Mouse (Mus musculus) forebrain, postnatal 0 days (tissue): ENCODE results near the gene Cnih2. TPM values are rescaled to one million over a fixed set of nuclear protein-coding genes. Genes with fewer than 3 reads are reported as not detected.

Experiments
- ATAC-seq: fragments of 200-750 bp; cut with Nextera tagmentation; 2 replicates; pipeline ENCODE4 v1.8.0; 2017; ENCODE audit warnings: mild to moderate bottlenecking, moderate library complexity
- DNase-seq: peaks from one replicate; pipeline ENCODE4 v3.0.0-alpha.2; 2015
- H3K27ac ChIP-seq: fragments of 300-500 bp; sonication (generic); 2 replicates; pipeline ENCODE4 v1.5.1; 2014; ENCODE audit warnings: low read depth, mild to moderate bottlenecking, antibody characterized with exemption, low read length, moderate library complexity, mixed read lengths
- H3K27me3 ChIP-seq: fragments of 300-500 bp; sonication (generic); 2 replicates; pipeline ENCODE4 v1.6.1; 2014; ENCODE audit warnings: mild to moderate bottlenecking, low read length, mixed read lengths; ENCODE audit not compliant: insufficient read depth
- H3K36me3 ChIP-seq: fragments of 300-500 bp; sonication (generic); 2 replicates; pipeline ENCODE4 v1.6.1; 2014; ENCODE audit warnings: mild to moderate bottlenecking, moderate library complexity; ENCODE audit not compliant: insufficient read depth
- H3K4me1 ChIP-seq: fragments of 300-500 bp; sonication (generic); 2 replicates; pipeline ENCODE4 v1.6.1; 2014; ENCODE audit warnings: antibody characterized with exemption; ENCODE audit not compliant: insufficient read depth
- H3K4me2 ChIP-seq: fragments of 300-500 bp; sonication (generic); 2 replicates; pipeline ENCODE4 v1.6.1; 2014; ENCODE audit warnings: low read depth, mild to moderate bottlenecking, moderate library complexity
- H3K4me3 ChIP-seq: fragments of 300-500 bp; sonication (generic); 2 replicates; pipeline ENCODE4 v1.5.1; 2014; ENCODE audit warnings: low read depth, low read length, mixed read lengths
- H3K9ac ChIP-seq: fragments of 300-500 bp; sonication (generic); 2 replicates; pipeline ENCODE4 v1.6.1; 2014; ENCODE audit warnings: mild to moderate bottlenecking
- H3K9me3 ChIP-seq: fragments of 300-500 bp; sonication (generic); 2 replicates; pipeline ENCODE4 v1.6.1; 2016; ENCODE audit warnings: low read length
- CTCF ChIP-seq: sonication (generic); IDR thresholded peaks from 2 replicates; pipeline ENCODE4 v1.5.1; 2016; ENCODE audit warnings: antibody characterized with exemption, control low read depth, low read depth
- WGBS: fragments of 180-500 bp; shearing (Covaris S2); extraction: QIAGEN DNeasy Blood & Tissue Kit; methylation state at CpG from one replicate; pipeline ENCODE4 v1.1.7; 2014; 5-methylcytosine and 5-hydroxymethylcytosine counted together
- polyA plus RNA-seq: library from polyadenylated mRNA; unstranded; fragments of >200 nt; fragmentation: Nextera tagmentation; extraction: Ambion mirVana; gene quantifications from 2 replicates; pipeline ENCODE4 v1.2.1, GENCODE M21; 2015
- total RNA-seq: library from RNA; depleted of rRNA; stranded (reverse); fragments of >200 nt; gene quantifications from 2 replicates; pipeline ENCODE4 v1.2.3, GENCODE M21; 2014

The Cnih2 gene
- total and polyA plus RNA-seq, 2 experiments from 2014 or later, result 604 to 663 TPM

DNA sequence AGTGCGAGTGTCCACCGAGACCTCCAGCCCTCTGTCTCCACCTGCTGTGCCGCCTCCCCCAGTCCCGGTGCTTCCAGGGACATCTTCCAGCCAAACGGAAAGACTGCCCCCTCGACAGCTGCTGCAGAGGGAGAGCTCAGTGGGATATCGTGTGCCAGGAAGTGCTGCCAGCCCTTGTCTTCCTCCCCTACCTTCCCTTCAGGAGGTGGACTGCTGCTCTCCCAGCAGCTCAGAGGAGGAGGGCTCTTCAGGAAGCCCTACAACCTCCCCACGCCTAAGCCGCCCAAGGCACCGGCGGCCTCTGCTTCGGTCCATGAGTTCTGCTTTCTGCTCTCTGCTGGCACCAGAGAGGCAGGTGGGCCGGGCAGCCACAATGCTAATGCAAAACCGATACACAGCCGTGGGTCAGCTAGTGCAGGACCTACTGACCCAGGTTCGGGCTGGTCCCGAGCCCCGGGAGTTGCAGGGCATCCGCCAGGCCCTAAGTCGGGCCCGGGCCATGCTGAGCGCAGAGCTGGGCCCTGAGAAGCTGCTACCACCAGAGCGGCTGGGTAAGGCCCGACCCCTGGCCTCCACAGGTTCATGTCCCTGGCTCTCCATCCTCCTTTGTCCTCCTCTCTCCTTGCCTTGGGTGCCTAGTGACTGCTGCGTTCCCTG lies 46.0 kb downstream of the Cnih2 start:
- H3K27ac ChIP-seq, result no peak overlapping the region
- no peak for TF ChIP-seq CTCF
- DNase-seq, result no peak
- H3K4me2 ChIP-seq, result no peak overlapping the region
- H3K27me3 ChIP-seq, result no peaks in the 10 kb centered on the region
- H3K36me3 ChIP-seq, result peaks cover 22% of the 10 kb centered on the region
- 42% methylated on average over 25 of the region's 25 CpGs for WGBS
- no peak overlapping the region for H3K4me3 ChIP-seq
- no peaks in the 10 kb centered on the region for H3K9me3 ChIP-seq
- H3K9ac ChIP-seq, result no peak overlapping the region
- no peak for ATAC-seq
- H3K4me1 ChIP-seq, result peaks cover 7% of the 10 kb centered on the region; the same call in 1 of the 2 replicates

DNA sequence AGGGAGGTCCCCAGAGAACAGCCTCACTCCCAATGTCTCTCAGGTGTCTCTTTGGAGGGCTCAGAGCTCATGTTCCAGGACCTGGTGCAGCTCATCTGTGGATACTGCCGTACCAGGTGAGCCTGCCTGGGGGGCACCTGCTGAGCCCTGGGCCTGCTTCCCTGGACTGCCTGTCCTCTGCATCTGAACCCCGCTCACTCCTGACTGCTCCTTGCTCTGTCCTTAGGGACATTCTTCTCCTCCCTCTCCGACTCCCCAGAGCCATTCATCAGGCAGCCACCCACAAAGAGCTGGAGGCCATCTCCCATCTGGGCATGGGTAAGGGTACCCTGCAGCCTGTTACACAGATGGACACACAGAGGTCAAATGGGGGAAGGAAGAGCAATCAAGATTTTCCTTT lies 46.8 kb downstream of the Cnih2 start:
- Histone ChIP-seq H3K4me2 (no peak overlapping the region), H3K27ac (no peak overlapping the region), H3K27me3 (no peaks in the 10 kb centered on the region), H3K9ac (no peak overlapping the region), H3K4me3 (no peak overlapping the region), H3K4me1 (peaks cover 7% of the 10 kb centered on the region; the same call in 1 of the 2 replicates), H3K36me3 (peaks cover 29% of the 10 kb centered on the region), H3K9me3 (no peaks in the 10 kb centered on the region)
- 39% methylated on average over 3 of the region's 3 CpGs for WGBS
- ATAC-seq, result no peak
- TF ChIP-seq CTCF, result no peak
- DNase-seq, result no peak

DNA sequence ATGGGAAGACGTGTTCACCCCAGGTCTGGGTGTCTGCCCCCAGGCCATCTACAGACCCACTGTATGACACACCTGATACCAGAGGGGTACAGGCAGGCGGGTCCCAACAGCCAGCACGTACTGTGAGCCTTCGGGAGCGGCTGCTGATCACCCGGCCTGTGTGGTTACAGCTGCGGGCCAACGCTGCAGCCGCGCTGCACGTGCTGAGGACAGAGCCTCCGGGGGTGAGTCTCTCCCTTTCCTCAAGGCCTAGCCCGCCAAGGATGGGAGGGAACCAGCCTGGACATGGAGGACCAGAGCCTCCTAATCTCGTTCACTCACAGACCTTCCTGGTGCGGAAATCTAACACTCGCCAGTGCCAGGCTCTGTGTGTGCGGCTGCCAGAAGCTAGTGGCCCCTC lies 47.3 kb downstream of the Cnih2 start:
- TF ChIP-seq CTCF, result no peak

DNA sequence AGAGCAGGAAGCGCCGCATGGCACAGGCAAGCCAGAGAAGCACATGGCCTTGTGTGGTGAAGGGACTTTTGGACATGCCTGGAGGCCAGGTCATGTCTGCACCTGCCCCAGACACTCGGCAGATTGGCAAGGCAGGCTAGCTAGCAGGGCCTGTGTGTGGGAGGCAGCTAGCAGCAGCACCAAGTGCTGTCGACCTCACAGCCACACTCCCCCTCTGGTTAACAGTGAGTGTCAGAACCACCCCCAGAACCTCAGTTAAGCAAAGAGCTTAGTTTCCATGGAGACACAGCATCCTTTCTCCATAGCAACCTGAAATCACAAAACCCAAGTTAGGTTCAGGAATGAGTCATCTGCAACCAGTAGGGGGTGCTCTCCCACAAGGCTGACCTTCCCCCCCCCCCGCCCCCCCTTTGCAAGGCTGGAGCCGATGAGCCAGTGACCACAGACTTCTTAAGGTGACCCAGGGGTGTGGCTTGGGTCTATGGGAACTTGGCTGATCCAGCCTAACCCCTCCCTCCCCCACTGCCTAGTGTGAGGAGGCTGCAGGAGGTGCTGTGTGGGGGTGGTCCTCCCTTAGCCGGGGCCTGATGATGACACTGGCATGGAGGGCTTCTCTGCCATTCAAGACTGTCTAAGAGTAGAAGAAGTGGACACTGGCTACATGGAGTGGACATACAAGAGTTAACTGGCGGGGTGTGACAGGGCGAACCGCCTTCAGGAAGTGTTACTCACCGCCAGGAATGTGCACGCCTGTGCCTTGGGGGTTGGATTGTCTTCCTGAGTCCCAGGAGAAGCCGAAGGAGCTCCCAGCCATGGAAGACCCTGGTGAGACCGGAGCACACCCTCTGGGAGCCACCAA lies 48.0 kb downstream of the Cnih2 start, which contains the start of gene Rin1:
TSS of gene Rin1 (plus strand) at position 435 of the 859 bp plus-strand sequence.
- peak; percentile 62 for TF ChIP-seq CTCF
- Histone ChIP-seq H3K9ac (no peak within 1 kb of the TSS), H3K4me1 (peaks cover 7% of the 10 kb centered on the region; the same call in 1 of the 2 replicates), H3K4me2 (peak within 1 kb of the TSS; percentile 15; the same call in 1 of the 2 replicates), H3K4me3 (no peak within 1 kb of the TSS), H3K36me3 (peaks cover 39% of the 10 kb centered on the region), H3K27ac (peak within 1 kb of the TSS; percentile 47), H3K27me3 (no peaks in the 10 kb centered on the region), H3K9me3 (no peaks in the 10 kb centered on the region)
- peak; percentile 82 for DNase-seq
- WGBS, result 18% methylated on average over 13 of the region's 14 CpGs
- peak; percentile 93 for ATAC-seq

More for the DNA sequence above, 47.3 kb downstream of the Cnih2 start:
- DNase-seq, result no peak
- Histone ChIP-seq H3K27me3 (no peaks in the 10 kb centered on the region), H3K4me2 (0 out of 2 replicates have a peak overlapping the region, but pooled peaks have one; percentile 1), H3K4me3 (no peak overlapping the region), H3K27ac (no peak overlapping the region), H3K4me1 (peaks cover 7% of the 10 kb centered on the region; the same call in 1 of the 2 replicates), H3K9me3 (no peaks in the 10 kb centered on the region), H3K36me3 (peaks cover 34% of the 10 kb centered on the region), H3K9ac (no peak overlapping the region)
- 14% methylated on average over 17 of the region's 17 CpGs for WGBS
- ATAC-seq, result no peak

DNA sequence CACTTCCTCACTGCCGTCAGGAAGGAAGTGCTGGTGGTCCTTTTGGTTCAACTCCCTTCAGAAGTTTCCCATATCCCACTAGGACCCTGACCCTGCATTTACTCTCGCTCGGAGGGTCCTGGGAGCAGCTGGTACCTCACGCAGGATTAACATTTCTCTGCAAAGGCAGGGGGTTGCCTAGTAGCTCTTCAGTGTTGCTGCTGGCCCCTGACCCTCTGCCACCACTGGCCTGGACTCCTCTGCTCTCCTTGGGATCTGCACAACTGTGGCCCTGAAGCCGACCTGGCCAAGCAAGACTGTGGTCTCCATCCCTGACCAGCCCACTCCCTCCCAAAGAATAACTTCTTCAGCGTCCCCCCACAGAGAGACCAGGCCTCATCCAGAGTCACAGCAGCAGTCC lies 49.0 kb downstream of the Cnih2 start:
- no peak for TF ChIP-seq CTCF
- ATAC-seq (no peak), DNase-seq (no peak)
- H3K4me1 ChIP-seq, result peaks cover 7% of the 10 kb centered on the region; the same call in 1 of the 2 replicates
- 80% methylated on average over 6 of the region's 6 CpGs for WGBS
- no peak overlapping the region for H3K9ac ChIP-seq
- peaks cover 39% of the 10 kb centered on the region for H3K36me3 ChIP-seq
- no peaks in the 10 kb centered on the region for H3K27me3 ChIP-seq
- H3K4me2 ChIP-seq, result no peak overlapping the region
- peak overlapping the region; percentile 47; the same call in 1 of the 2 replicates for H3K27ac ChIP-seq
- H3K9me3 ChIP-seq, result no peaks in the 10 kb centered on the region
- H3K4me3 ChIP-seq, result no peak overlapping the region

DNA sequence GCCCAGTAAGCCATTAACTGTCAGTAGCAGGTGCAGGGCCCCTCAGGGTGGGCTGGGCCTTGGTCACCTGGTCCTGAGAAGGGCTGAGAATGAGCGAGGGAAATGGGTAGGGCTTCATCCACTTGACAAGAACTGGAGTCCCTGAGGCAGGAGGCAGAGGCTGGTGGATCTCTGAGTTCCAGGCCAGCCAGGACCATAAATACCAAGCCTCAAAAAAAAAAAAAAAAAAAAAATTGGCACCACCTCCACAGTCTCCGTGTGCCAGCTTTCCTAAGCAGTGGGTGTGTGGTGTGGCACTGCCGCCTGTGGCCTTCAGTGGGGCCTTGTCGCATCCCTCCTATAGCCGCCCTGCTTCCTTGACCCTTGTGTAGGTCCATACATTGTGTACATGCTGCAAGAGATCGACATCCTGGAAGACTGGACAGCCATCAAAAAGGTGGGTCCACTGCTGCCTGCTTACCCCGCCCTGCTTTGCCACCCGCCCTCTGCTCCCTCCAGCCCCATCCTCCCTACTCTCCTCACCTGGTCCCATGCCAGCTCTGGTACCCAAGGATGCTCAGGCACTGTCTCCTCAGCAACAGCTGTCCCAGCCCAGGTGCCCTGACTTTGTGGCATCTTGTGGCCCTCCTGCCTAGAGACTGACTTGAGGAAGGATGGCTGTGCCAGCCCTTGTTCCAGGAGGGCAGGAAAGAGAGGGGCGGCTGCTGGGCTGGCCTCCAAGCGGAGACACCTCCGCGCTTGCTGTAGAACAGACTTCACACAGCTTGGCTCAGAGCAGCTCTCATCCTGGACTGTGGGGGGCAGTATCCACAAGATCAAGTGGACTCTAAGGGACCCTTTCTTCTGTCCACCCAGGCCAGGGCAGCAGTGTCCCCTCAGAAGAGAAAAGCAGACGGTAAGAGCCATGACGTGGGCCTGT lies 49.9 kb downstream of the Cnih2 start:
- peaks cover 45% of the 10 kb centered on the region for H3K36me3 ChIP-seq
- no peak overlapping the region for H3K4me3 ChIP-seq
- H3K4me1 ChIP-seq, result peaks cover 7% of the 10 kb centered on the region; the same call in 1 of the 2 replicates
- ATAC-seq (no peak), DNase-seq (no peak)
- H3K27ac ChIP-seq, result no peak overlapping the region
- TF ChIP-seq CTCF, result peak; percentile 10; the same call in 1 of the 2 replicates
- no peaks in the 10 kb centered on the region for H3K9me3 ChIP-seq
- H3K4me2 ChIP-seq, result no peak overlapping the region
- no peaks in the 10 kb centered on the region for H3K27me3 ChIP-seq
- 81% methylated on average over 14 of the region's 14 CpGs for WGBS
- H3K9ac ChIP-seq, result no peak overlapping the region
